Mouse (Mus musculus) thymus, postnatal 4 days (tissue): Measurements from ENCODE around the gene Vasp.
A peak's percentile ranks its signal among the peaks of the same experiment; 100 is the strongest.

Source experiments
- DNase-seq: peaks from one replicate; pipeline ENCODE4 v3.0.0; 2021

Vasp gene

DNA sequence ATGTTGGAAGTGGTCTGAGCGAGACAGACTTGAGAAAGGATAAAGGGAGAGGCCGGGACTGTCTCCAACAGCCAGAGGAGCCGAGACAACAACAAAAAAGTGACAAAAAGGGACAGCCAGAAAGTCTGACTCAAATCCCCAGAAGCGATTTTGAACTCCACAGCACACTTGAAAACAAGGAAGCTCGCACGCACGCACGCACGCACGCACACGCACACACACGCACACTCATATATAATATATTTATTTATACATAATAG, 31.4 kb upstream of the Vasp start:
- DNase-seq: no peak

- no peak for DNase-seq
Measured at GRCm38 (mm10) chr7:19302264-19303045, 30.8 kb upstream of the Vasp start.

DNA sequence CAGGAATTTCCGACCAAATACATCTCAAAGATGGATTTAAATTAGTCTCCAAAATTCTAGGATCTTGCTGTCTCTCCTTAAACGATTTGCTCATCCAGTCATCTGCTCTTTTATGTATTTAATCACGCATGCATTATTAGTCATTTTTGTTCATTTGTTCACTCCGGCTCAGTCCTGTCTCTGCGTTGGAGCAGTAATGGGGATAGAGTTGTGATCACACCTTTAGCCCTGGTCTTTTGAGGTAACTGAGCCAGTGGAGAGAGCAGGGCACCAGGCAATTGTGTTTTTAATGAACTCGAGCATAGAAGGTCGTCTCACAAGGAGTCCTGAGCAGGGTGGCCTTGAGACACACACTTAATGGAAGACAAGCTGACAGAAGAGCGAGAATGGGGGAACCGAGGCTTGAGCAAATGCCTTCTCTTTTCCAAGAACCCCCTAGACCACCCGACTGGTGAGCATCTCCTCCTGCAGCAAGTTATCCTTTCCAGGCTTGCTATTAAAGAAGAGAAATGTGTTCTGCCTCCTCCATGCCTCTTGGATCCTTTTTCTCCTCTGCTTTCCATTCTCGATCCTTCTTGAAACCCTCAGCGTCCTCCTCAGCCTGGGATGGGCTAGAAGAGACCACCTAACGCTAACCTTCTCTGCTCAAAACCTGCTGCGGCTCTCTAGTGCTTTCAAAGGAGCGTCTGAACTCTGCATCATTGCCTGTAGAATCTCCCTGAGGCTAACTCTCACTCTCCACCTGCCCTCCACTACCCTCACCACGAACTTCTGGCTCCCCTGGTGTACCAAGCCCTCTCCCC, 30.0 kb upstream of the Vasp start:
- DNase-seq: no peak

DNA sequence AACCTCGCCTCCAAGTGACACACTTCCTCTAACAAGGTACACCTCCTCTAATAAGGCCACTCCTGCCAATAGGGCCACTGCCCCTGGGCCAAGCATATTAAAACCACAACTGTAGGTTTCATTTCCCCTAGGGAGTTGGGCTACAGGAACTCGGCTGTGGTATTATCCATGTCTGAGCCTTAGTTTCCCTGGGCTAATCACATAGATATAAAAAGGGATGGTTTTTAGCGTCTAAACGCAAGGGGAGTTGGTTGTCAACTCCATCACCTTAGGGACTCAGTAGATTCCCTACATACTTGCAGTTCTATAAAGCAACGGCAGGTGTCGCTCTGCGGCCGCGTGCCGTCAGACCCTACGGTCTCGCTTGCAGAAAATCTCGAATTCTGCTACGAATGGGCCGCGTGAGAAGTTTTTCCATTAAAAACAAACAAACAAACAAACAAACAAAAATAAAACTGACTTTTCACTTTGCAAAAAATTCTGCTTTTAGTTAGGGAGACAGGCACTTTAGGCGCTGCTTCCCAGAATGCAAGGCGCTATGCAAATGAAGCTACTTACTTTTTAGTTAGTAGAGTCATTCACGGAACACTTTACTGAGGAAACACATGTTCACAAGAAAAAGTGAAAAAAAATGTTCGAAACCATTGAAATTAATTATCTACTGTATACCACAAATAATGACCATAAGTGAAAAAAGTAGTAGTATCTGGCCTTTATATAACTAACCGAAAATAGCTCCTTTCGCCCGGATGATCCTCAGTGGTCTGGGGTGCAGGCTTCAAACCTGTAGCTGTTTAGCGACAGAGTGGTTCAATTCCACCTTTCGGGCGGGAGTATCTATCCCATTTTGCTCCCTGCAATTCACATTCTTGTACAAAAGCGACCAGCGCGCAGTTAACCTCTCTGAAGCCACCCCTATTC, 29.1 kb upstream of the Vasp start:
- peak; percentile 89 for DNase-seq

DNA sequence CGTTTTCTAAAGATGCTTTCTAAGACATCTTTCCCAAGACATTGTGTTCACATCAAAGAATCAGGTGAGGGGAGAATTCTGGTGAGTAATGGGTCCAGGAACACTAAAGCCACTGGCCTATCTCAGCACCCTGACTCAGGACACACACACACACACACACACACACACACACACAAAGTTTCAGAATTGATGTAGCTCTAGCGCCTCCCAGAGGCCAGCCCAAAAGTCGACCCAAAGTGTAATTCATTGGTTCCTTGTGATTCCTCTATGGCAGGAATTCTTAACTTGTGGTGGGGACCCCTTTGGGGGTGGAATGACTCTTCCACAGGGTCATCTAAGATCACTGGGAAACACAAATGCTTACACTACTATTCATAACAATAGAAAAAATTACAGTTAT, 27.6 kb upstream of the Vasp start:
- DNase-seq: peak; percentile 61

GRCm38 (mm10) chr7:19297794-19298193, 26.2 kb upstream of the Vasp start:
- no peak for DNase-seq

DNA sequence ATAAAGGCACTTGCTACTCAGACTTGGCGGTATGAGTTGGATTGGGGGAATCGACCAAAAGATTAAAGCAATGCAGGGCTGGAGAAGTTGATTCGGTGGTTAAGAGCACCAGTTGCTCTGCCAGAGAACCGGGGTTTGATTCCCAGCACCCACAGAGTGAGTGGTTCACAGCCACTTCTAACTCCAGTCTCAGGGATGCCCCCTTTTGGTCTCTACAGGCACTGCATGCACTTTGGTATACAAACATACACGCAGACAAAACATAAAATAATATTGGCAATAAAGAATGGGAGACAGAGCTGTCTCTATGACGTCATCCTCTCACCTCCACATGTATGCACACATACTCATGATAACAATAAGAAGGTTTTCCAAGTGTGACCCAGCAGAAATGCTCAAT, 25.4 kb upstream of the Vasp start:
- DNase-seq: peak; percentile 38

GRCm38 (mm10) chr7:19295503-19296185, 24.0 kb upstream of the Vasp start:
- DNase-seq: peak; percentile 99

- peak; percentile 72 for DNase-seq
Measured at GRCm38 (mm10) chr7:19290969-19291596, 19.5 kb upstream of the Vasp start.

DNA sequence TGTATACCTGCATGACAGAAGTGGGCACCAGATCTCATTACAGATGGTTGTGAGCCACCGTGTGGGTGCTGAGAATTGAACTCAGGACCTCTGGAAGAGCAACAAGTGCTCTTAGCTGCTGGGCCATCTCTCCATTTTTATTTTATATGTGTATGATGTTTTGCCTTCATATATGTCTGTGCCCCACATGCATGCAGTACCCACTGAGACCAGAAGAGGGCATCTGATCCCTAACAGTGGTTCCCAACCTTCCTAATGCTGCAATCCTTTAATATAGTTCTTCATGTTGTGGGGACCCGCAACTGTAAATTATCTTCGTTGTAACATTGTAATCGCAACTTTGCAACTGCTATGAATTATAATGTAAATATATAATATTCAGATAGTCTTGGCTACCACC, 13.1 kb upstream of the Vasp start:
- peak; percentile 85 for DNase-seq

DNA sequence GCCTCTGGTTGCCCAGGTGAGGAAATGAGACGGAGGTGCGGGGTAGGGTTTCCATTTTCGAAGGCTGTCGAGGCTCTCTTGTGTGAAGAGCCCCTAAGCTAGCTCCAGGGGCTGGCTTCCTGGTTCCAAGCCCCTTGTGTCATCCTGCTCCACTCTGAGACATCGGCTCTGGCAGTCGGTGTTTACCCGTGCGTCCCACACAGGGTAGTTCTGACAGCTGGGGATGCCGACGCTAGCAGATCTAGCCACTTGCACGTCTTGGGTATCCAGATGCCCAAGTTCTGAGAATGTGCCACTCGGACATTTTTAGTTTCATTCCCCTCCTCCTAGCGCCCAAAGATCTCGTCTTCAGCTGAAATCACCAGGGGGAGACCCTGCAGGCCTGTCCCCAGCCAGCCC, 11.8 kb upstream of the Vasp start:
- no peak for DNase-seq

- DNase-seq: peak; percentile 76
Measured at GRCm38 (mm10) chr7:19282791-19283405, 11.3 kb upstream of the Vasp start.

- peak; percentile 85 for DNase-seq
Measured at GRCm38 (mm10) chr7:19282385-19282784, 10.8 kb upstream of the Vasp start, which contains the start of gene Rtn2. Gene Rtn2, plus strand, starts transcription at chr7:19282624.

DNA sequence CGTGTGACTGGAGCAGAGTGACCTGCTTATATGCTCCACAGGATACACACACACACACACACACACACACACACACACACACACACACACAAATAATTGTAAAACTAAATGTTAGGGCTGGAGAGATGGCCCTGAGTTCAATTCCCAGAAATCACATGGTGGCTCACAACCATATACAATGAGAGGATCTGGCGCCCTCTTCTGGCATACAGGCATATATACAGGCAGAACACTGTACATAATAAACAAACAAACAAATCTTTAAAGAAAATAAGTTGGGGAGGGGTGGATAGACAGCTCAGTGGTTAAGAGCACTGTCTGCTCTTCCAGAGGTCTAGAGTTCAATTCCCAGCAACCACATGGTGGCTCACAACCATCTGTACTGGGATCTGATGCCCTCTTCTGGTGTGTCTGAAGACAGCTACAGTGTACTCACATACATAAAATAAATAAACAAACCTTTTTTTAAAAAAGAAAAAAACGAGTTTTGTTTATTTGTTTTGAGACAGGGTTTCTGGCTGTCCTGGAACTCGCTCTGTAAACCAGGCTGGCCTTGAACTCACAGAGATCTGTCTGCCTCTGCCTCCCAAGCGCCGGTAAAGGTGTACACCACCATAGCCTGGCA, 10.2 kb upstream of the Vasp start:
- peak; percentile 64 for DNase-seq

DNA sequence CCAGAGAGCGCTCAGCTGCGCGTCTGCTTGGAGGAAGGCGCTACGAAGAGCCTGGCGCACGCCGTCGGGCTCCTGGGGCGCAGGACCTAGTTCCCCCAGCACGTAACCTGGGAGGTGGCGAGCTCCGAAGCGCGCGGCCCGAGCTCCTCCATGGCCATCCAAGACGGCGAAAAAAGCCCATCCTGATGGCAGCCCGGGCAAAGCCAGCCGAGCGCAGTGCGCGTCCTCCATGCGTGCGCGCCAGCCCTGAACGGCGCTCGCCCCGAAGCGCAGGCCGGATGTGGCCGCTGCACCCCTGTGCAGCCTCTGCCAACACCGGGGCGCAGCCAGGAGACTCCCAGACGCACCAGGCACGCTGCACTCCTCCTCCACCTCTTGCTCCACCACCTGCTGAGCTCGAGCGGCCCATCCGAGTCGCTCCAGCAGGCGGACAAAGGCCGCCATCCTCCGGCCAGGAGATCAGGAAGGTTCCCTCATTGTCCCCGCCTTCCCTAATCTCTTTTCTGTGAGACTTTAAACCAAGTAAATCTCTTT, 8.0 kb upstream of the Vasp start, which contains the start of gene Ppm1n:
Gene Ppm1n (minus strand): TSS at position 484 of the 534 bp plus-strand sequence.
- peak; percentile 67 for DNase-seq

DNA sequence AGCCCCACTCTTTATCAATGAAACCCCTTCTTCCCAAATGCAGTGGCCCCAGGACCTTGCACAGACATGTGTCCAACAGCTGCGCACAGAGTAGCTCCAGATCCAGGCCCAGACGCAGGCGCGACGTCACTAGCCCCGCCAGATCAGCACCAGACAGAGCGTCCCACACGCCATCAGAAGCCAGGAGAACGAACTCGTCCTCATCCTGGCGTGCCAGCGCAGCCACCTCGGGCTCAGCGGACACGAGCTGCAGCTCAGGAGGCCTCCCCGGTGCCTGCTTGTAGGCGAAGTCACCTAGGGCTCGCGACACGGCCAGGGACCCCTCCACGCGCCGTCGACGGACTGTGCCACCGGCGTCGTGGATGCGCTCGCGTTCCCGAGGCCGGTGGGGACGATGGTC, 7.4 kb upstream of the Vasp start:
- DNase-seq: no peak

- no peak for DNase-seq
Measured at GRCm38 (mm10) chr7:19276253-19276652, 4.6 kb upstream of the Vasp start.

GRCm38 (mm10) chr7:19272173-19272764, 652 bp upstream of the Vasp start:
- DNase-seq: peak; percentile 92

DNA sequence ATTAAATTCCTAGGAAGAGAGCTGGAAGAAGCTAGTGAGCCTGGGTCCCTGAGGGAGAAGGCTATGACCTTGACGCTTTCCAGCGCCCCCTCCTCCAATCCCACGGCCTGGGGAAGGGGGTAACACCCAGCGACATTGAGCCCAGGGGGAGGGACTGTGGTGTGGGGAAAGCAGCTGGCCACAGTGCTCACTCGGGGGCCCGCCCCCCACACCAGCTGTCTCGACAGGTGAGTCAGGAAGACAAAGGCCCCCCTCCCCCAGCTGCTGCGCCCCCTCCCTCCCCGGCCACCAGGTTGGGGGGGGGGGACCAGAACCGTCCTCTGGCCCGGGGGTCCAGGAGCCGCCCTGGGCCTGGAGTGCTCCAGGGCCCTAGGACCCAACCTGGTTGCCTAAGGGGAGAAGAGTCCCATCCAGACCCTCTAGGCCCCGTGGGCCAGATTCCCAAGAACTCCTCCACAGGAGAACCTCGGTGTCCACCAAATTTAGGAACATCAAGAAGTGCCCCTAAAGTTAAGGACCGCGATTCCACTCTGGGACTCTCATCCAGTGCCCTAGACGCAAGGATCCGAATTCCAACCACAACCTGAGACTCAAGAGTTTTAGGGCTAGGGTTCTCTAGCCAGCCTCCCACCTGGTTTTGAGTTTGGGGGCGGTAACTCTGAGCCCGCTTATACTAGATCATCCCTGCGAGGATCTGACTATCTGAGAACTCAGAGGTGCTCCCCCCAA, 944 bp downstream of the Vasp start:
- DNase-seq: peak; percentile 66
